Mouse (Mus musculus): ENCODE data around the gene Lcor. TPM values are rescaled to one million over a fixed set of nuclear protein-coding genes. Genes with fewer than 3 reads are reported as not detected.

The Lcor gene
- total RNA-seq, 1 experiment from 2014 or later: 31.4 TPM

DNA sequence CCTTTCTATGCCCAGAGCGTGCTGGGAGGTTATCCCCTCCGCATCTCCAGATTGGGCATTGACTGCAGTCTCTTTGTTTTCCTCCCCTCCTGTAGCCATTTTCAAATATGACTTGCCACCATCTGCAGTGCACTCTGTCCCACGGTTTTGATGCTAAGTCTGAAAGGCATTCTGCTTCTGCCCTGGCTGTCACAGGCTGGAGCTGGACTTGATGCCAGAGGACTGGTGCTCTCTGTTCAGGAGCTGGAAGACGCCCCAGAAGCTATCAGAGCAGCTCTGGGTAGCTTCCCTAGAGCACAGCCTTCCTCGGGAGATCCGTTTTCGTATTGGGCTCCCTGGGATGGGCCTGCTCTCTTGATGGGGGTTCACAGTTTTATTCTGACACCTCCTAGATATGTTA, 106.6 kb downstream of the Lcor start:
- ATAC-seq (replicated peaks in 1 of 2; ENCODE audit: insufficient read depth in 1 of 2, low FRiP score in 2 of 2, low TSS enrichment in 1 of 2, low read depth in 1 of 2, poor library complexity in 2 of 2, severe bottlenecking in 2 of 2): no peak

DNA sequence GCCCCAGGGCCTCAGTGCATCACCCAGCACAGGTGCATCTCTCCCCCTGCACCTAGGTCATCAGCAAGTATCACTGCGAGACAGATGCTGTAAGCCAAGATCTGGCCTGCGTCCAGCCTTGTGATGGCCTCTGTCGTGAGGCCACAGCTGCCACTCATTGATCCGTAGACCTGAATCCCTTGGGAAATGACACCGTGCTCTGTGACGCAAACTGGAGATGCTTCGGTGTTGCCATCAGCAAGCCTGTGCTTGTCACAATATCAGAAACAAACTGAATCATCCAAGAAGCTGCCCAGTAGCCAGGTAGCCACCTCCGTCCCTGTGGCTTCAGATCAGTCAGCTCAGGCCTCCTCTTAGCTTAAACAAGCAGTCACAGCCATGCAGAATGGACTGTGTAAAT, 107.2 kb downstream of the Lcor start:
- ATAC-seq (replicated peaks in 1 of 2; ENCODE audit: insufficient read depth in 1 of 2, low FRiP score in 2 of 2, low TSS enrichment in 1 of 2, low read depth in 1 of 2, poor library complexity in 2 of 2, severe bottlenecking in 2 of 2): no peak

DNA sequence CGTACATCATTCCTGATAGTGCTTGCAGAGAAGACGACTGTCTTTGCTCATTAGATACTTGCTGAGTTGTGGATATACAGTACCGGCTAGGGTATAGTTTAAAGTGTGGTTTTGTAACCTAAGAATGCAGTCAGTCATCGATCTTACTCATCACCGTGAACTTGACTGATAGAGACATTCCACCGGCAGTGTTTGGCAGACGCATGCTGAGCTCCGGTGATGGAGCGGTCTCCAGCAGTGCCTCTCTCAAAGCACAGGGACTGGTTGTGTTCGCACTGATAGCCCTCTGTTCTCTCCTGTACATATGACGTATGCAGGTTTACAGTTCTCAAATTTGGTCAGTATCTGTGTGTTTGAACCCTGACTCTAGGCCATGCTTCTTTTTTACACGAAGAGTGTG, 109.4 kb downstream of the Lcor start:
- ATAC-seq (replicated peaks in 1 of 2; ENCODE audit: insufficient read depth in 1 of 2, low FRiP score in 2 of 2, low TSS enrichment in 1 of 2, low read depth in 1 of 2, poor library complexity in 2 of 2, severe bottlenecking in 2 of 2): no peak

DNA sequence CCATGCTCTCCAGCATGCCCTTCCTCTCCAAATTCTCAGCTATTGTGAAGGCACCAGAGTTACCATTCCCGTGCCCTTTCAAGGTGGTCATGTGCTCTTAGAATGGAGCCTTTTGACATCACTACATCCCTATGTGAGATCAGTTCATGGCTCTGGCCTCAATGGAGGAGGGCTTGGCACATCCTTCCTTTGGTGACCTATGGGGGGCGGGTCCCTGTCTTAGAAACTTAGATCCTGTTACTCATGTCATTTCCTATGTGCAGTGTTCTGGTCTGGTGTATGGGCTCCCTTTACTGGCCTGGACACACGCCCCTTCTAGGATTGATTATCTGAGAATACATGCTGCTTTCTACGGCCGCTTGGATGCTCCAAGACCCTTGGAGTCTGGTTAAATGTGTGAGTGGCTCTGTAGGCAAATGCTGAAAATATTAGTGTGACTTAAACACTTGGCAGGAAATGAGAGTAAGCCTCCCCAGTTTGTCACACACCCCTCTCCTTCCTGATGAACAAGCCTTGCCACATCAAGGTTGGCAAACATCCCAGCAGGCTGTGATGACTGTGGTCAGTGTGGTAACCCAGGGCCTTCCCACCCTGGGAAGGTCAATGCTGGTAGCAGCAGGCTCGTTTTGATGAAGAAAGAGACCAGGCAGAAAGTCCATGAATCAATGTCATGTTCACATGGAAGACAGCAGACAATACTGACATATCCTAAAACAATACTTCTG, 114.9 kb downstream of the Lcor start:
- ATAC-seq (replicated peaks in 1 of 2; ENCODE audit: insufficient read depth in 1 of 2, low FRiP score in 2 of 2, low TSS enrichment in 1 of 2, low read depth in 1 of 2, poor library complexity in 2 of 2, severe bottlenecking in 2 of 2): peak; percentile 79 to 89

DNA sequence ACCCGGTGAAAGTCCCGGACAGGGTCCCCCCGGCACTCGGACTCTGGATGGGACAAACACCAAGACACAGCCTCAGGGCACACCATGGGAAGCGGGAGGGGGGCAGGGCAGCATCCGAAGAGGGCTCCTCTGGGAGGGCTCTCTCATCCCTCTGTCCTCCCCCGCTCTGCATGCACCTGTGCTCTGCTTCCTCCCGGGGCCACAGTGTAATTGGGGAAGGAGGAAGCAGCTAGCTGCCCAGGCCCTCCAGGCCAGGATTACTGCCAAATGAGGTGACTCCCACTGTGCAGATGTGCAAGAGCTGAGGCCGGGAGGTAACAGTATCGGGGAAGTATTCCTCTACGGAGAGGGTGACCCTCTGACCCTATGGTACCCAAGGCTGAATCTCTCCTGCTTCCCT, 118.2 kb downstream of the Lcor start:
- ATAC-seq (replicated peaks in 1 of 2; ENCODE audit: insufficient read depth in 1 of 2, low FRiP score in 2 of 2, low TSS enrichment in 1 of 2, low read depth in 1 of 2, poor library complexity in 2 of 2, severe bottlenecking in 2 of 2): peak; percentile 24 to 37; a peak in 3 of 4 replicates

DNA sequence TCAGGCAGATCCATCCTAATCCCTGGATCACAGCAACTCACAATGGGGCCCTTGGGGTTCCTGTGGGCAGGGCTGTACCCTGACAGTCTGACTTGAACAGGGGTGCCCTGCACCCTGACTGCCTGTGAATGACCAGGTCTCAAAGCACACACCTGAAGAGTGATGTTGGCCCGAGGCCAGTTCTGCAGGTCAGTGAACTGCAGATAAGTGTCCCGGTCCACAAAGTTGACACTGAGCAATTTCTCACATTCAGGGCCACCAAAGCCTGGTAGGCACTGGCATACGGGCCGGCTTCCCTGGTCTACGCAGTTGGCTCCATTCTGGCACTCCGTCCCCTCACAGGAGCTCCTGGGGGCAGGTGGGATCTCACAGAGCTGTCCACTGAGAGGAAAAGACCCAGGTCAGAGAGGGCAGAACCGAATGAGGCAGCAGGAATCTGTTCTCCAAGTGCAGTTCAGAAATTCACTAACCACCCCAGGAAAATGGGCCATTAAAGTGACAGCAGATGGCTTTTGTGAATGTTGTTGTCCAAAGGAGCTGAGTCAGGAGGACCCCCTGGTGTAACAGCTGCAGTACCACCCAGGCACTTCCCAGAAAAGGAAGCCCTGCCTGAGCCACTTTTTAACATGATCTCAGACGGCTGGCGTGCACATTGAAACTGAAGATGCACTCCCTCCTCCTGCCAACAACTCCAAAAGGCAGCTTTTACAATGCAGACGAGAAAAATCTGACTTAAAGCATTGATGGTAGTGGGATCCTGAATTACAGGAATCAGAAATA, 124.0 kb downstream of the Lcor start:
- ATAC-seq (replicated peaks in 1 of 2; ENCODE audit: insufficient read depth in 1 of 2, low FRiP score in 2 of 2, low TSS enrichment in 1 of 2, low read depth in 1 of 2, poor library complexity in 2 of 2, severe bottlenecking in 2 of 2): no peak

DNA sequence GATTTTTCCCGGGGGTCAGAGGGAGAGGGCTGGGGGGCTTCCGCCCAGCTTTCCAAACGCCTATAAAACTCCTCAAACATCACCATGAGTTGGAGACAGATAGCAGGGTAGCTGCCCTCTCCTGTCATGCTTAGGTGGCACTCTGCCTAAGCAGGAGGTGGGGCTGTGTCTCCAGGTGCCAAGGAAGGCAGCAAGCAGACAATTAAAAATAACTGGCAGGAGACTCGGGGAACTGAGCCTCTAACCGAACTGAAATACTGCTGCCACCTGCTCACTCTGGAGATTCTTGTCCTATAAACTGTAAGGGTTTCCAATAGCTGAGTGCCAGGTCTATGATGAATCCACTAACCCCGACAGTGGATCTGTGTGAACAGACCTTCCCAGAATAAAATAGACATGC, 129.2 kb downstream of the Lcor start:
- ATAC-seq (replicated peaks in 1 of 2; ENCODE audit: insufficient read depth in 1 of 2, low FRiP score in 2 of 2, low TSS enrichment in 1 of 2, low read depth in 1 of 2, poor library complexity in 2 of 2, severe bottlenecking in 2 of 2): no peak

Other genes starting within 250 kb of the Lcor start
- gene Tm9sf3, start 218.6 kb upstream of the Lcor start, total RNA-seq (2017): 268 and 295 TPM in 2 replicates
- gene Pik3ap1, start 97.5 kb upstream of the Lcor start, total RNA-seq (2017): 28.9 and 33.5 TPM in 2 replicates
- gene Gm340, start 99.7 kb downstream of the Lcor start, total RNA-seq (2017): 16.7 and 17.3 TPM in 2 replicates